Mouse (Mus musculus) heart, embryonic 15.5 days (tissue): ENCODE measurements at regions not wholly inside any gene's neighbourhood (a gene's known extent, or its start where the extent isn't known, plus 50 kb on each side); places are given as distances from the start of the nearest gene placed in this dataset.
A peak's percentile ranks its signal among the peaks of the same experiment; 100 is the strongest.

ENCODE experiments used
- ATAC-seq: fragments of 200-750 bp; cut with Nextera tagmentation; replicated peaks from 2 replicates; pipeline ENCODE4 v1.8.0; 2017; ENCODE audit warnings: low read depth, moderate TSS enrichment; ENCODE audit not compliant: insufficient number of reproducible peaks, insufficient read depth, low FRiP score
- H3K27ac ChIP-seq: fragments of 300-500 bp; sonication (generic); 2 replicates; pipeline ENCODE4 v1.5.1; 2015; ENCODE audit warnings: mild to moderate bottlenecking, inconsistent platforms
- H3K27me3 ChIP-seq: fragments of 300-500 bp; sonication (generic); 2 replicates; pipeline ENCODE4 v1.6.1; 2015; ENCODE audit warnings: inconsistent platforms
- H3K36me3 ChIP-seq: fragments of 300-500 bp; sonication (generic); 2 replicates; pipeline ENCODE4 v1.6.1; 2015; ENCODE audit warnings: mild to moderate bottlenecking, inconsistent platforms
- H3K4me1 ChIP-seq: fragments of 300-500 bp; sonication (generic); replicated peaks from 2 replicates; pipeline ENCODE4 v1.6.1; 2015; ENCODE audit warnings: inconsistent platforms
- H3K4me2 ChIP-seq: fragments of 300-500 bp; sonication (generic); 2 replicates; pipeline ENCODE4 v1.6.1; 2015; ENCODE audit warnings: inconsistent platforms, mild to moderate bottlenecking, moderate library complexity
- H3K4me3 ChIP-seq: fragments of 300-500 bp; sonication (generic); 2 replicates; pipeline ENCODE4 v1.5.1; 2015; ENCODE audit warnings: mild to moderate bottlenecking, inconsistent platforms
- H3K9ac ChIP-seq: fragments of 300-500 bp; sonication (generic); 2 replicates; pipeline ENCODE4 v1.6.1; 2015; ENCODE audit warnings: mild to moderate bottlenecking, inconsistent platforms
- H3K9me3 ChIP-seq: fragments of 300-500 bp; sonication (generic); replicated peaks from 2 replicates; pipeline ENCODE4 v1.6.1; 2016; ENCODE audit warnings: inconsistent platforms
- WGBS: fragments of 180-500 bp; shearing (Covaris S2); methylation state at CpG from one replicate; pipeline ENCODE4 v1.1.7; 2015; ENCODE audit warnings: mixed read lengths; 5-methylcytosine and 5-hydroxymethylcytosine counted together

- Histone ChIP-seq H3K27me3 (no peaks in the 10 kb centered on the region), H3K9me3 (no peaks in the 10 kb centered on the region), H3K4me1 (peaks cover 5% of the 10 kb centered on the region; the same call in 1 of the 2 replicates), H3K9ac (no peak overlapping the region), H3K36me3 (no peaks in the 10 kb centered on the region), H3K4me3 (0 out of 2 replicates have a peak overlapping the region, but pooled peaks have one; percentile 7), H3K4me2 (peak overlapping the region; percentile 45), H3K27ac (no peak overlapping the region)
- WGBS, result 30% methylated on average over 11 of the region's 11 CpGs
- 0 out of 2 replicates have a peak, but pooled peaks have one; percentile 35 for ATAC-seq
These were observed 67.7 kb upstream of the Kcnma1 start for GRCm38 (mm10) chr14:24081911-24082558.

GRCm38 (mm10) chr14:24068693-24069092, 54.4 kb upstream of the Kcnma1 start:
- H3K27me3 ChIP-seq, result peaks cover 4% of the 10 kb centered on the region
- H3K27ac ChIP-seq, result no peak overlapping the region
- no peaks in the 10 kb centered on the region for H3K36me3 ChIP-seq
- no peak overlapping the region for H3K9ac ChIP-seq
- no peaks in the 10 kb centered on the region for H3K9me3 ChIP-seq
- WGBS, result 59% methylated on average over 4 of the region's 4 CpGs
- H3K4me3 ChIP-seq, result no peak overlapping the region
- no peaks in the 10 kb centered on the region for H3K4me1 ChIP-seq
- H3K4me2 ChIP-seq, result no peak overlapping the region
- no peak for ATAC-seq

- Histone ChIP-seq H3K9ac (no peak overlapping the region), H3K36me3 (no peaks in the 10 kb centered on the region), H3K4me1 (no peaks in the 10 kb centered on the region), H3K27ac (no peak overlapping the region), H3K4me3 (no peak overlapping the region), H3K9me3 (no peaks in the 10 kb centered on the region), H3K4me2 (no peak overlapping the region), H3K27me3 (peaks cover 4% of the 10 kb centered on the region)
- 32% methylated on average over 6 of the region's 6 CpGs for WGBS
- no peak for ATAC-seq
These were observed 53.4 kb upstream of the Kcnma1 start for GRCm38 (mm10) chr14:24067657-24068056.

GRCm38 (mm10) chr14:24065231-24065767, 51.0 kb upstream of the Kcnma1 start:
- H3K9ac ChIP-seq, result no peak overlapping the region
- no peak overlapping the region for H3K27ac ChIP-seq
- no peaks in the 10 kb centered on the region for H3K9me3 ChIP-seq
- WGBS, result 71% methylated on average over 4 of the region's 4 CpGs
- H3K4me3 ChIP-seq, result no peak overlapping the region
- ATAC-seq, result no peak
- H3K4me2 ChIP-seq, result no peak overlapping the region
- no peaks in the 10 kb centered on the region for H3K36me3 ChIP-seq
- H3K4me1 ChIP-seq, result no peaks in the 10 kb centered on the region
- peaks cover 4% of the 10 kb centered on the region for H3K27me3 ChIP-seq
